21 mouse cellular contexts compared by ENCODE assay signal in the genomic region with DNA sequence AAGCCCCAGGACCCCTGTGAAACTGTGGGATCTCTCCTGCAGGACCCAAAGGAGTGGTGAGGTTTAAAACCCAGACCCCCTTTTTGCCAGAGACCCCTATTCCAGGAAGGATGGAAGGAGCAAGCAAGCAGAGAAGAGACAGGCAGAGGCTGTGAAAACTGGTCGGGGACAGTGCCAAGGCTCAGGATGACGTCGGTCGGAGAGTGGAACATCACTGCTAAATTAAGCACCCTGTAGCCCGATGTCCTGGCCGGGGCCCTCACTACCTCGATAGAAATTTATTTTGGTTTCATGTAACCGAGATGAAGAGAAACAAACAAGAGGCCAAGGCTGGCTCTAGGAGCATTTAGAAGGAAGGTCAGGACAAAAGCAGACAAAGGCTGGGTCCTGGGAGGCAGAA. TPM values are rescaled to one million over a fixed set of nuclear protein-coding genes. Genes with fewer than 3 reads are reported as not detected.
A peak's percentile ranks its signal among the peaks of the same experiment; 100 is the strongest.
DNase-seq lines count a peak whose midpoint lies in the region; ATAC-seq and TF ChIP-seq lines count a peak whose summit lies in the region.
"Had no signal": no experiment of that assay in that cellular context is flagged by ENCODE, and none has a peak within 500 bp of the region (broad histone marks: within the 10 kb centered on the region; RNA-seq: fewer than 3 reads in every experiment).

No protein-coding gene starts in this region.

- no peak overlapping the region for H3K4me2 ChIP-seq in hindbrain, embryonic 13.5 days
- H3K4me2 ChIP-seq: neural tube, embryonic 13.5 days had no signal

- 70% methylated on average over 8 of the region's 8 CpGs for WGBS in hindbrain, embryonic 10.5 days
- 70% methylated on average over 8 of the region's 8 CpGs for WGBS in hindbrain, embryonic 13.5 days

- no peak for TF ChIP-seq POLR2A in cortical plate, adult 2 months (IDR thresholded peaks at IDR 0.05; ENCODE audit: extremely low read depth, insufficient read depth, low read length)

- peak overlapping the region; percentile 25; the same call in 1 of the 2 replicates for H3K27ac ChIP-seq in hindbrain, embryonic 10.5 days
- H3K27ac ChIP-seq in hindbrain, embryonic 13.5 days: no peak overlapping the region
- H3K27ac ChIP-seq in cortical plate, adult 2 months (ENCODE audit: insufficient read depth, low read length): peak overlapping the region; percentile 48; the same call in 1 of the 2 replicates
- H3K27ac ChIP-seq: liver, embryonic 14.5 days; neural tube, embryonic 13.5 days had no signal

- intact Hi-C loops in gastrocnemius, postnatal 36 days (cut with DNase I): no loop called here
- intact Hi-C loops in heart, postnatal 14 days (cut with DNase I): no loop called here

- no peak overlapping the region for H3K4me3 ChIP-seq in hindbrain, embryonic 10.5 days
- no peak overlapping the region for H3K4me3 ChIP-seq in hindbrain, embryonic 13.5 days
- H3K4me3 ChIP-seq in cortical plate, adult 2 months (ENCODE audit: insufficient read depth, low read length): no peak overlapping the region
- H3K4me3 ChIP-seq: megakaryocyte, embryonic 14.5 days; neural tube, embryonic 13.5 days had no signal

- H3K9ac ChIP-seq in hindbrain, embryonic 13.5 days: no peak overlapping the region
- H3K9ac ChIP-seq: liver, embryonic 14.5 days; neural tube, embryonic 13.5 days had no signal

- H3K9me3 ChIP-seq in hindbrain, embryonic 10.5 days: no peaks in the 10 kb centered on the region
- no peaks in the 10 kb centered on the region for H3K9me3 ChIP-seq in hindbrain, embryonic 13.5 days
- H3K9me3 ChIP-seq: G1E; megakaryocyte, embryonic 14.5 days; neural tube, embryonic 13.5 days had no signal

- H3K4me1 ChIP-seq in hindbrain, embryonic 10.5 days (replicated peaks): peaks cover 21% of the 10 kb centered on the region
- peaks cover 13% of the 10 kb centered on the region for H3K4me1 ChIP-seq in hindbrain, embryonic 13.5 days (replicated peaks)
- peaks cover 12% of the 10 kb centered on the region for H3K4me1 ChIP-seq in cortical plate, adult 2 months (ENCODE audit: control insufficient read depth, insufficient read depth, low read length)

- ATAC-seq in hindbrain, embryonic 13.5 days (ENCODE audit: low FRiP score): no peak
- ATAC-seq: forebrain, embryonic 14.5 days had no signal

- H3K27me3 ChIP-seq in hindbrain, embryonic 10.5 days (ENCODE audit: insufficient read depth, poor library complexity, severe bottlenecking): no peaks in the 10 kb centered on the region
- no peaks in the 10 kb centered on the region for H3K27me3 ChIP-seq in hindbrain, embryonic 13.5 days
- H3K27me3 ChIP-seq: neural tube, embryonic 13.5 days had no signal

- H3K36me3 ChIP-seq in hindbrain, embryonic 10.5 days: no peaks in the 10 kb centered on the region
- no peaks in the 10 kb centered on the region for H3K36me3 ChIP-seq in hindbrain, embryonic 13.5 days
- H3K36me3 ChIP-seq: G1E; neural tube, embryonic 13.5 days had no signal

- no peak for TF ChIP-seq CTCF in cortical plate, adult 2 months (IDR thresholded peaks at IDR 0.05; ENCODE audit: extremely low read depth, insufficient read depth, low read length)

- DNase-seq in hindbrain, embryonic 10.5 days (ENCODE audit: low spot score): no peak
- peak; percentile 58 to 68 for DNase-seq in gastrocnemius, postnatal 36 days
- peak; percentile 67 to 74 for DNase-seq in heart, postnatal 14 days
- no peak for DNase-seq in urinary bladder, postnatal 10 days (ENCODE audit: low spot score)
- DNase-seq in embryo, embryonic 10 days (ENCODE audit: low spot score): no peak
- DNase-seq: adrenal gland, adult 8-10 months; cerebellum, adult 2 months; kidney, adult 8-10 months; kidney, postnatal 36 days; lung, postnatal 10 days; thymus, postnatal 4 days had no signal

RNA-seq across cellular contexts. Expression of a gene that starts 2.4 kb away (rescaled TPM):
- polyA plus RNA-seq in hindbrain, embryonic 10.5 days (2016; fragmentation: Nextera tagmentation; extraction: Ambion mirVana): 0.64 and 1.2 TPM in 2 replicates
- 1.00 and 1.0 TPM in 2 replicates for polyA plus RNA-seq in hindbrain, embryonic 13.5 days (2015; fragmentation: Nextera tagmentation; extraction: Ambion mirVana)
- 3.2 and 4.1 TPM in 2 replicates for polyA plus RNA-seq in cortical plate, adult 2 months (2012; rRNA removed)
- total RNA-seq in gastrocnemius, postnatal 36 days (2021): 100 to 1,000 TPM; 344 to 526 TPM
- total RNA-seq in heart, postnatal 14 days (2021): 100 to 1,000 TPM; 470 to 485 TPM
- polyA plus RNA-seq: G1E had no signal

RNA-seq across cellular contexts. Expression of a gene that starts 30.3 kb away (rescaled TPM):
- polyA plus RNA-seq in hindbrain, embryonic 10.5 days (2016; fragmentation: Nextera tagmentation; extraction: Ambion mirVana): 10.5 and 15.4 TPM in 2 replicates
- 20.2 and 21.5 TPM in 2 replicates for polyA plus RNA-seq in hindbrain, embryonic 13.5 days (2015; fragmentation: Nextera tagmentation; extraction: Ambion mirVana)
- polyA plus RNA-seq in cortical plate, adult 2 months (2012; rRNA removed): 28.2 and 28.5 TPM in 2 replicates
- 1 to 10 TPM; 1.8 to 4.5 TPM for total RNA-seq in gastrocnemius, postnatal 36 days (2021)
- 1 to 10 TPM; 3.6 to 4.0 TPM for total RNA-seq in heart, postnatal 14 days (2021)

RNA-seq across cellular contexts. Expression of a gene that starts 47.4 kb away (rescaled TPM):
- polyA plus RNA-seq in hindbrain, embryonic 10.5 days (2016; fragmentation: Nextera tagmentation; extraction: Ambion mirVana): 24.9 and 26.1 TPM in 2 replicates
- 9.0 and 10.4 TPM in 2 replicates for polyA plus RNA-seq in hindbrain, embryonic 13.5 days (2015; fragmentation: Nextera tagmentation; extraction: Ambion mirVana)
- polyA plus RNA-seq in cortical plate, adult 2 months (2012; rRNA removed): 3.6 and 4.2 TPM in 2 replicates
- total RNA-seq in gastrocnemius, postnatal 36 days (2021): not detected
- not detected for total RNA-seq in heart, postnatal 14 days (2021)
- total RNA-seq: adrenal gland, adult 8-10 months; granulocyte monocyte progenitor cell, adult 5-6 weeks had no signal
- polyA plus RNA-seq: G1E; limb, embryonic 11.5 days; liver, embryonic 14.5 days; stomach, embryonic 16.5 days had no signal

RNA-seq across cellular contexts. Expression of a gene that starts 49.4 kb away (rescaled TPM):
- 0.76 TPM in 1 of 2 replicates, not detected in the other for polyA plus RNA-seq in hindbrain, embryonic 10.5 days (2016; fragmentation: Nextera tagmentation; extraction: Ambion mirVana)
- polyA plus RNA-seq in hindbrain, embryonic 13.5 days (2015; fragmentation: Nextera tagmentation; extraction: Ambion mirVana): 0.78 and 0.92 TPM in 2 replicates
- 0.85 and 1.3 TPM in 2 replicates for polyA plus RNA-seq in cortical plate, adult 2 months (2012; rRNA removed)
- under 1 TPM in 1 of 2 experiments, not detected in 1; 0.71 TPM for total RNA-seq in gastrocnemius, postnatal 36 days (2021)
- total RNA-seq in heart, postnatal 14 days (2021): 1 to 10 TPM in 1 of 2 experiments, under 1 TPM in 1; 0.48 to 1.3 TPM

Comparison
In these comparisons a context has a peak if more than half of its experiments do, and no peak if none do; other contexts are left out.
1. DNase-seq: peak in gastrocnemius, postnatal 36 days (2 of 2) and heart, postnatal 14 days (2 of 2); none in hindbrain, embryonic 10.5 days (single experiment), urinary bladder, postnatal 10 days (single experiment) and embryo, embryonic 10 days (single experiment).